Mouse (Mus musculus): ENCODE measurements at regions not wholly inside any gene's neighbourhood (a gene's known extent, or its start where the extent isn't known, plus 50 kb on each side); places are given as distances from the start of the nearest gene placed in this dataset.

GRCm38 (mm10) chr17:48621676-48622075, 167.0 kb downstream of the Unc5cl start:
- TF ChIP-seq POLR2A (IDR thresholded peaks at IDR 0.05; ENCODE audit: insufficient read length, low read depth) (no peak), MAX (IDR thresholded peaks at IDR 0.05; ENCODE audit: low read depth) (no peak), MYOD1 (IDR thresholded peaks at IDR 0.05; ENCODE audit: control insufficient read depth in 1 of 3, insufficient read length in 2 of 3, low read depth in 2 of 3) (no peak), POLR2AphosphoS2 (IDR thresholded peaks at IDR 0.05; ENCODE audit: insufficient read length, low read depth) (no peak), CEBPB (IDR thresholded peaks at IDR 0.05; ENCODE audit: insufficient read depth, poor library complexity, severe bottlenecking) (no peak), USF1 (IDR thresholded peaks at IDR 0.05; ENCODE audit: low read depth) (no peak)
